Comparison of ENCODE assay signal across 8 mouse cellular contexts in the genomic region with DNA sequence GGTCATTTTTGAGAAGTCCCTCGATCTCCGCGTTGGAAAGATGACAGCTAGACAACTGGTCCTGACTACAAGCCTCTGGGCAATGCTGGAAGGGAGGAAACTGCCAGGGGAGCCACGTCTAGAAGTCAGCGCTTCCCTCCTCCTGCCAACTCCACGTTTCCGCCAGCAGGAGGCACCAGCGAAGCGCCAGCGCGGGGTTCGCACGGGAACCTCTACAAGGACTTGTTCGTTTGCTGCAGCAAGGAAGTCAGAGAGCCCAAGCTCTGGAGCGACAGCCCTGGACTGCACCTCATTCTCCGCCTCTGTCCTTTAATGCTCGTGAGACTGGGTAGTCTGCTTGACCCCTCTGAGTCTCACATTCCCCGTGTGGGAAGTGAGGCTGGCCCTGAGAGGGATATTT. TPM values are rescaled to one million over a fixed set of nuclear protein-coding genes. Genes with fewer than 3 reads are reported as not detected.
A peak's percentile ranks its signal among the peaks of the same experiment; 100 is the strongest.
DNase-seq lines count a peak whose midpoint lies in the region; ATAC-seq lines count a peak whose summit lies in the region.

No protein-coding gene starts in this region.

- H3K4me2 ChIP-seq in hindbrain, embryonic 13.5 days: no peak overlapping the region

- H3K4me3 ChIP-seq in hindbrain, embryonic 13.5 days: no peak overlapping the region

- H3K4me1 ChIP-seq in hindbrain, embryonic 13.5 days (replicated peaks): peaks cover 11% of the 10 kb centered on the region

- ATAC-seq in hindbrain, embryonic 13.5 days (ENCODE audit: low FRiP score): peak; percentile 73; the same call in 1 of the 2 replicates

- H3K27ac ChIP-seq in hindbrain, embryonic 13.5 days: no peak overlapping the region

- DNase-seq in T-cell, adult 2 months (ENCODE audit: low spot score): peak; percentile 85
- peak; percentile 77 to 80 for DNase-seq in cerebellum, postnatal 14 days
- DNase-seq in frontal cortex, postnatal 25 days (ENCODE audit: low spot score in 2 of 2): peak; percentile 55 to 57
- peak; percentile 51 to 76 for DNase-seq in layer of hippocampus, postnatal 25 days (ENCODE audit: extremely low spot score in 1 of 2, low spot score in 1 of 2)
- DNase-seq in lung, postnatal 36 days: peak; percentile 85
- DNase-seq in right cerebral cortex, adult 18-20 months: peak; percentile 73
- DNase-seq in urinary bladder, postnatal 10 days (ENCODE audit: low spot score): peak; percentile 53

- WGBS in hindbrain, embryonic 13.5 days: under 1% methylated on average over 18 of the region's 18 CpGs

- no peaks in the 10 kb centered on the region for H3K36me3 ChIP-seq in hindbrain, embryonic 13.5 days

- 0 out of 2 replicates have a peak overlapping the region, but pooled peaks have one; percentile 14 for H3K9ac ChIP-seq in hindbrain, embryonic 13.5 days

- no peaks in the 10 kb centered on the region for H3K9me3 ChIP-seq in hindbrain, embryonic 13.5 days

- no peaks in the 10 kb centered on the region for H3K27me3 ChIP-seq in hindbrain, embryonic 13.5 days

RNA-seq across cellular contexts. Expression of gene Rpl11, which starts 16.7 kb away (rescaled TPM):
- 329 and 334 TPM in 2 replicates for polyA plus RNA-seq in hindbrain, embryonic 13.5 days (2015; fragmentation: Nextera tagmentation; extraction: Ambion mirVana)
- total RNA-seq in layer of hippocampus, postnatal 25 days (2021): 100 to 1,000 TPM; 262 to 319 TPM

RNA-seq across cellular contexts. Expression of gene Eloa, which starts 48.4 kb away (rescaled TPM):
- 27.7 and 28.6 TPM in 2 replicates for polyA plus RNA-seq in hindbrain, embryonic 13.5 days (2015; fragmentation: Nextera tagmentation; extraction: Ambion mirVana)
- 10 to 100 TPM; 31.3 to 31.4 TPM for total RNA-seq in layer of hippocampus, postnatal 25 days (2021)
